Mouse (Mus musculus) fibroblast of lung, adult 2 months (primary cell): ENCODE results near the gene Fam50b.
A peak's percentile ranks its signal among the peaks of the same experiment; 100 is the strongest.

Experiments used
- DNase-seq: peaks from one replicate; pipeline ENCODE4 v3.0.0-alpha.2; 2011; ENCODE audit warnings: low read depth

Gene Fam50b

GRCm38 (mm10) chr13:34734686-34735085, at the start of gene Fam50b:
Gene Fam50b (plus strand): TSS chr13:34734850.
- DNase-seq: no peak

GRCm38 (mm10) chr13:34685008-34685765, 49.5 kb upstream of the Fam50b start:
- no peak for DNase-seq

- DNase-seq: no peak
Observed at GRCm38 (mm10) chr13:34691049-34691448, 43.6 kb upstream of the Fam50b start.

GRCm38 (mm10) chr13:34693111-34693510, 41.5 kb upstream of the Fam50b start:
- no peak for DNase-seq

- no peak for DNase-seq
Observed at GRCm38 (mm10) chr13:34696734-34697332, 37.8 kb upstream of the Fam50b start.

- DNase-seq: no peak
Observed at GRCm38 (mm10) chr13:34700091-34700490, 34.6 kb upstream of the Fam50b start.

GRCm38 (mm10) chr13:34700630-34701029, 34.0 kb upstream of the Fam50b start:
- no peak for DNase-seq

GRCm38 (mm10) chr13:34703301-34703700, 31.3 kb upstream of the Fam50b start:
- no peak for DNase-seq

- no peak for DNase-seq
Observed at GRCm38 (mm10) chr13:34703795-34704194, 30.9 kb upstream of the Fam50b start.

GRCm38 (mm10) chr13:34704835-34705234, 29.8 kb upstream of the Fam50b start:
- no peak for DNase-seq

- DNase-seq: peak; percentile 88
Observed at GRCm38 (mm10) chr13:34708955-34709354, 25.7 kb upstream of the Fam50b start.

GRCm38 (mm10) chr13:34709566-34709965, 25.1 kb upstream of the Fam50b start:
- no peak for DNase-seq

GRCm38 (mm10) chr13:34711410-34711809, 23.2 kb upstream of the Fam50b start:
- DNase-seq: no peak

- no peak for DNase-seq
Observed at GRCm38 (mm10) chr13:34712881-34713280, 21.8 kb upstream of the Fam50b start.

- DNase-seq: peak; percentile 87
Observed at GRCm38 (mm10) chr13:34715437-34715838, 19.2 kb upstream of the Fam50b start.

- no peak for DNase-seq
Observed at GRCm38 (mm10) chr13:34724831-34725592, 9.6 kb upstream of the Fam50b start.

- DNase-seq: peak; percentile 94
Observed at GRCm38 (mm10) chr13:34725800-34726476, 8.7 kb upstream of the Fam50b start.

- DNase-seq: no peak
Observed at GRCm38 (mm10) chr13:34726477-34726805, 8.2 kb upstream of the Fam50b start.

- no peak for DNase-seq
Observed at GRCm38 (mm10) chr13:34727060-34727459, 7.6 kb upstream of the Fam50b start.

- no peak for DNase-seq
Observed at GRCm38 (mm10) chr13:34731551-34731950, 3.1 kb upstream of the Fam50b start.

- DNase-seq: no peak
Observed at GRCm38 (mm10) chr13:34733780-34734179, 870 bp upstream of the Fam50b start.

- no peak for DNase-seq
Observed at GRCm38 (mm10) chr13:34737968-34738698, 3.5 kb downstream of the Fam50b start.
